Mouse (Mus musculus) lung, embryonic 16.5 days (tissue): ENCODE data around the gene Chic2. TPM values are rescaled to one million over a fixed set of nuclear protein-coding genes. Genes with fewer than 3 reads are reported as not detected.

Experiments
- ATAC-seq: fragments of 200-750 bp; cut with Nextera tagmentation; 2 replicates; pipeline ENCODE4 v1.8.0; 2017; ENCODE audit warnings: low read depth, mild to moderate bottlenecking, moderate library complexity
- H3K27ac ChIP-seq: fragments of 300-500 bp; sonication (generic); 2 replicates; pipeline ENCODE4 v1.5.1; 2014; ENCODE audit warnings: mild to moderate bottlenecking, control low read depth, low read length
- H3K27me3 ChIP-seq: fragments of 300-500 bp; sonication (generic); 2 replicates; pipeline ENCODE4 v1.6.1; 2014; ENCODE audit warnings: low read depth, low read length, mixed read lengths; ENCODE audit not compliant: control insufficient read depth, insufficient read depth
- H3K36me3 ChIP-seq: fragments of 300-500 bp; sonication (generic); 2 replicates; pipeline ENCODE4 v1.6.1; 2014; ENCODE audit warnings: low read length; ENCODE audit not compliant: control insufficient read depth, insufficient read depth
- H3K4me1 ChIP-seq: fragments of 300-500 bp; sonication (generic); replicated peaks from 2 replicates; pipeline ENCODE4 v1.6.1; 2014; ENCODE audit warnings: low read length, mixed read lengths; ENCODE audit not compliant: control insufficient read depth, insufficient read depth
- H3K4me2 ChIP-seq: fragments of 300-500 bp; sonication (generic); 2 replicates; pipeline ENCODE4 v1.6.1; 2014; ENCODE audit warnings: low read depth, low read length, control low read depth
- H3K4me3 ChIP-seq: fragments of 300-500 bp; sonication (generic); 2 replicates; pipeline ENCODE4 v1.5.1; 2014; ENCODE audit warnings: mild to moderate bottlenecking, low read length, control low read depth
- H3K9ac ChIP-seq: fragments of 300-500 bp; sonication (generic); 2 replicates; pipeline ENCODE4 v1.6.1; 2014; ENCODE audit warnings: low read length, control low read depth
- H3K9me3 ChIP-seq: fragments of 300-500 bp; sonication (generic); 2 replicates; pipeline ENCODE4 v1.6.1; 2016; ENCODE audit warnings: low read length; ENCODE audit not compliant: control insufficient read depth
- WGBS: fragments of 180-500 bp; shearing (Covaris S2); extraction: QIAGEN DNeasy Blood & Tissue Kit; methylation state at CpG from one replicate; pipeline ENCODE4 v1.1.7; 2014; 5-methylcytosine and 5-hydroxymethylcytosine counted together
- polyA plus RNA-seq: library from polyadenylated mRNA; unstranded; fragments of >200 nt; fragmentation: Nextera tagmentation; extraction: Ambion mirVana; gene quantifications from 2 replicates; pipeline ENCODE4 v1.2.1, GENCODE M21; 2015

Chic2 gene
- polyA plus RNA-seq, 1 experiment from 2014 or later = 24.9 TPM

DNA sequence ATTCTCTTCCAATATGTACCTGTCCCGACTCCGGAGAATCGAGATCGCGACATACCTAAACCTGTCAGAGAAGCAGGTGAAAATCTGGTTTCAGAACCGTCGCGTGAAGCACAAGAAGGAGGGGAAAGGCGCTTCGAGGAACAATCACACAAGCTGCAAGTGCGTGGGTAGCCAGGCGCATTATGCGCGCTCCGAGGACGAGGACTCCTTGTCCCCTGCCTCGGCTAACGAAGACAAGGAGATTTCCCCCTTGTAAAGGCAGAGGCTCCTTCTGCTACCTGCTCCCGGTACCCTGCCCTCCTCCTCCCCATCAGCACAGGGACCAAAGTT is 32.4 kb upstream of the Chic2 start:
- H3K27me3 ChIP-seq = peaks cover 93% of the 10 kb centered on the region
- H3K27ac ChIP-seq = no peak overlapping the region
- no peaks in the 10 kb centered on the region for H3K36me3 ChIP-seq
- H3K9ac ChIP-seq = no peak overlapping the region
- under 1% methylated on average over 19 of the region's 19 CpGs for WGBS
- ATAC-seq = no peak
- H3K4me2 ChIP-seq = no peak overlapping the region
- H3K4me1 ChIP-seq = peaks cover 4% of the 10 kb centered on the region
- H3K4me3 ChIP-seq = no peak overlapping the region
- H3K9me3 ChIP-seq = no peaks in the 10 kb centered on the region

- WGBS = under 1% methylated on average over 17 of the region's 17 CpGs
- H3K9me3 ChIP-seq = no peaks in the 10 kb centered on the region
- H3K4me3 ChIP-seq = no peak overlapping the region
- H3K36me3 ChIP-seq = no peaks in the 10 kb centered on the region
- no peak overlapping the region for H3K9ac ChIP-seq
- ATAC-seq = no peak
- H3K4me1 ChIP-seq = peaks cover 4% of the 10 kb centered on the region
- no peak overlapping the region for H3K4me2 ChIP-seq
- no peak overlapping the region for H3K27ac ChIP-seq
- H3K27me3 ChIP-seq = peaks cover 95% of the 10 kb centered on the region
These were observed 31.9 kb upstream of the Chic2 start for GRCm38 (mm10) chr5:75076326-75077050.

- Histone ChIP-seq H3K27ac (no peak within 1 kb of the TSS), H3K36me3 (no peaks in the 10 kb centered on the region), H3K9me3 (no peaks in the 10 kb centered on the region), H3K4me1 (peaks cover 4% of the 10 kb centered on the region), H3K27me3 (peaks cover 93% of the 10 kb centered on the region), H3K4me2 (peak within 1 kb of the TSS; percentile 23; the same call in 1 of the 2 replicates), H3K9ac (no peak within 1 kb of the TSS), H3K4me3 (peak within 1 kb of the TSS; percentile 18)
- under 1% methylated on average over 41 of the region's 41 CpGs for WGBS
- ATAC-seq = 0 out of 2 replicates have a peak, but pooled peaks have one; percentile 36
These were observed 30.9 kb upstream of the Chic2 start, which contains the start of gene Gsx2 for GRCm38 (mm10) chr5:75075383-75075941. Gene Gsx2, plus strand, starts transcription at chr5:75075601.

- WGBS = 12% methylated on average over 15 of the region's 15 CpGs
- peaks cover 93% of the 10 kb centered on the region for H3K27me3 ChIP-seq
- H3K4me3 ChIP-seq = no peak overlapping the region
- ATAC-seq = no peak
- H3K4me2 ChIP-seq = no peak overlapping the region
- no peak overlapping the region for H3K27ac ChIP-seq
- H3K9me3 ChIP-seq = no peaks in the 10 kb centered on the region
- peaks cover 4% of the 10 kb centered on the region for H3K4me1 ChIP-seq
- no peak overlapping the region for H3K9ac ChIP-seq
- no peaks in the 10 kb centered on the region for H3K36me3 ChIP-seq
These were observed 30.2 kb upstream of the Chic2 start for GRCm38 (mm10) chr5:75074537-75075382.

- H3K27ac ChIP-seq = no peak overlapping the region
- H3K4me2 ChIP-seq = no peak overlapping the region
- no peaks in the 10 kb centered on the region for H3K9me3 ChIP-seq
- H3K27me3 ChIP-seq = peaks cover 93% of the 10 kb centered on the region
- WGBS = 15% methylated on average over 4 of the region's 4 CpGs
- no peak for ATAC-seq
- H3K9ac ChIP-seq = no peak overlapping the region
- H3K4me3 ChIP-seq = no peak overlapping the region
- H3K4me1 ChIP-seq = peaks cover 4% of the 10 kb centered on the region
- H3K36me3 ChIP-seq = no peaks in the 10 kb centered on the region
These were observed 29.6 kb upstream of the Chic2 start for GRCm38 (mm10) chr5:75074132-75074531.

DNA sequence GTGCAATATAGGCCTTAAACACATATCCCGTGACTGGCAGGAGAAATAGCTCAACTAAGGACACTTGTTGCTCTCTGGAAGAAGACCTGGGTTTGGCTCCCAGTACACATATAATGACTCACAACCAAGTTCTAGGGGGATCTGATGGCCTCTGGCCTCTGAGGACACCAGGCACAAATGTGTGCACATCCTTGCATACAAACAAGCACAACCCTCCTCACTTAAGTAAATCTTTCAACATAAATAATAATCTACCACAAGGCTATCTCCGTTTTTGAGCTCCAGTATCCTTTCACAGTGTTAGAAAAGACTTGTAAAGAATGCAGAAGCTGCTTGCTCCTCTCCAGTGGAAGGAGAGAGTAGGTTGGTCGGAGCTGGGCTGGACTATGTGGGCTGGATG is 29.1 kb upstream of the Chic2 start:
- Histone ChIP-seq H3K27me3 (peaks cover 94% of the 10 kb centered on the region), H3K27ac (no peak overlapping the region), H3K4me2 (no peak overlapping the region), H3K4me1 (peaks cover 4% of the 10 kb centered on the region), H3K4me3 (no peak overlapping the region), H3K9ac (no peak overlapping the region), H3K9me3 (no peaks in the 10 kb centered on the region), H3K36me3 (no peaks in the 10 kb centered on the region)
- whole genome bisulfite sequencing = 19% methylated on average over 3 of the region's 3 CpGs
- ATAC-seq = no peak

DNA sequence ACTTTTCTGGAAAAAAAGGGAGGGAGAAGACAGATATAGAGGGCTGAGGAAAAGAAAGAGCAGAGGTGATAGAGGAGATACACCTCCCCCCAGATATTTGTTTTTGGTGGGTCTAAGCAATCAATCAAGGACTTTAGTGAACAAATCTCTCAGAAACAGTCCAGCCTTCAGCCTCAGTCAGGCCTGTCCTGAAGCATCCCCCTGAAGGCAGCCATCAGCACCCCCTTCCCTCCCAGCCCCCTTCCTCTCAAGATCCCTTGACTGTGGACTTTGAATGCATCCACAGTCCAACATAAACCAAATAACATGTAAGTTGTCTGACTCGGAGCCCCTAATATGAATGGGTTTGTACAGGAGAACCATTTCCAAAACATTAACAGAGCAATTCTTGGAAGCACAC is 28.6 kb upstream of the Chic2 start:
- no peak overlapping the region for H3K4me2 ChIP-seq
- WGBS = 9% methylated on average over 1 of the region's 1 CpGs
- no peaks in the 10 kb centered on the region for H3K36me3 ChIP-seq
- H3K27me3 ChIP-seq = peaks cover 95% of the 10 kb centered on the region
- no peak for ATAC-seq
- H3K4me3 ChIP-seq = no peak overlapping the region
- H3K4me1 ChIP-seq = peaks cover 4% of the 10 kb centered on the region
- no peak overlapping the region for H3K9ac ChIP-seq
- no peak overlapping the region for H3K27ac ChIP-seq
- H3K9me3 ChIP-seq = no peaks in the 10 kb centered on the region

- Histone ChIP-seq H3K27me3 (peaks cover 96% of the 10 kb centered on the region), H3K4me1 (peaks cover 4% of the 10 kb centered on the region), H3K27ac (no peak overlapping the region), H3K4me2 (no peak overlapping the region), H3K36me3 (no peaks in the 10 kb centered on the region), H3K4me3 (no peak overlapping the region), H3K9me3 (no peaks in the 10 kb centered on the region), H3K9ac (no peak overlapping the region)
- no peak for ATAC-seq
- 5% methylated on average over 4 of the region's 4 CpGs for whole genome bisulfite sequencing
These were observed 28.0 kb upstream of the Chic2 start for GRCm38 (mm10) chr5:75072532-75072931.

DNA sequence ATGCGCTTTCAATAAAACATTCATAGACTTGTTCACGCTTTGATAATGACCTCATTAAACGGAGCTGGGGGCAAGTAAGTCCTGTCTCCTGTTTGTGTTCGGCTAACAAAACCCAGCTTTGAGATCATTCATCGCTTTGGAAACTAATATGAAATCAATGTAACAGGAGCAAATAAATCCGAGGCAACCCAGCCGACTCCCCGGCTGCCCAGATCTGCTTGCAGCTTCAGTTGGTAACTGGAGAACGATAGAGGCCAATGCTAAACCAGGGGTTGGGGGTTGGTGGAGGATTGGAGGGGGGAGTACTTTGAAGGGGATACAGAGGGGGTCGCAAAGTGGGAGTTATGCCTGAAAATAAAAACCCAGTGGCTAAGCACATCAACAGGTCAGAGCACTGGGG is 27.4 kb upstream of the Chic2 start:
- Histone ChIP-seq H3K27me3 (peaks cover 96% of the 10 kb centered on the region), H3K27ac (no peak overlapping the region), H3K9ac (no peak overlapping the region), H3K4me3 (no peak overlapping the region), H3K4me1 (peaks cover 4% of the 10 kb centered on the region), H3K9me3 (no peaks in the 10 kb centered on the region), H3K4me2 (no peak overlapping the region), H3K36me3 (no peaks in the 10 kb centered on the region)
- ATAC-seq = no peak
- 3% methylated on average over 10 of the region's 10 CpGs for WGBS
